8 mouse cellular contexts compared by ENCODE assay signal in the genomic region with DNA sequence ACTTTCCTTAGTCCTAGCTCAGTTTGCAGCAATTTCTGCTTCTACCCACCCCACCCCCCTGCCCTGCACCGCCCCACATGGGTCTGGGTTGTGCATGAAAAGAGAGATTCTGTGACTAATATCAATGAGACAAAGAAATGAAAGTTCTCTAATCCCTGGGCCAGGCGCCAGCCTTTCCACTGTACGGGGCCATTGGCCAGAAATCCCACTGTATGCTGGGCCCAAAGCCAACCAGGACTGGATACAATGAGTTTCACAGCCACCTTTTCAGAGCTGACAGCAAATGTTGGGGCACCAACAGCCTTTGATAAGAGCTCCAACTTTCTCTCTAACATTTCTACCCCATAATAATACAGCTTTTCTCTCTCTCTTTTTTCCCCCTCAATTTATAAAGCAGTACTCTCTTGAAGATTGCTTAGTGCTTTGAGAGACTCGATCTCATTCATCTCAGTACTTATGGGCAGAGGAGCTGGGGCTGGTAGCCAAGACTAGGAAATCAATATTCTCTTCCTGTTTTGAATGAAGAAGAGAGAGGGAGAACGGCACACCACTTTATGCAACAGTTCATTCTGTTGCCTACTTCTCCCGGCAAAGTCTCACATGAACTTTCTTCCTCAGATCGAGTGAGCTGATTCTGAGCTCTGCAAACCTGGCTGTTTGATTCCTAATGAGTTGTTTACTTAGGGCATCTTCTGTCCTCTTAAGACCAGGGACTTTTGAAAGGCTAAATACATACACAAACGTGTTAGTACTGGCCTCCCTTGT. TPM values are rescaled to one million over a fixed set of nuclear protein-coding genes. Genes with fewer than 3 reads are reported as not detected.
DNase-seq lines count a peak whose midpoint lies in the region; ATAC-seq and TF ChIP-seq lines count a peak whose summit lies in the region.

No protein-coding gene starts in this region.

- peak overlapping the region; percentile 59 for H3K27ac ChIP-seq in intestine, embryonic 14.5 days (ENCODE audit: low read depth)
- no peak overlapping the region for H3K27ac ChIP-seq in intestine, postnatal 0 days (ENCODE audit: low read depth, low read length)
- peak overlapping the region; percentile 76 for H3K27ac ChIP-seq in heart, embryonic 13.5 days (replicated peaks)
- H3K27ac ChIP-seq in limb, embryonic 15.5 days, result peak overlapping the region; percentile 80

- peaks cover 26% of the 10 kb centered on the region for H3K4me1 ChIP-seq in intestine, embryonic 14.5 days (replicated peaks; ENCODE audit: control insufficient read depth, insufficient read depth, low read length)
- H3K4me1 ChIP-seq in intestine, postnatal 0 days (replicated peaks; ENCODE audit: control insufficient read depth, insufficient read depth, low read length), result no peaks in the 10 kb centered on the region
- peaks cover 30% of the 10 kb centered on the region for H3K4me1 ChIP-seq in heart, embryonic 13.5 days
- peaks cover 11% of the 10 kb centered on the region; the same call in 1 of the 2 replicates for H3K4me1 ChIP-seq in limb, embryonic 15.5 days

- no peak overlapping the region for H3K9ac ChIP-seq in intestine, embryonic 14.5 days (ENCODE audit: low read length)
- H3K9ac ChIP-seq in intestine, postnatal 0 days (ENCODE audit: low read depth, low read length), result no peak overlapping the region
- no peak overlapping the region for H3K9ac ChIP-seq in heart, embryonic 13.5 days
- H3K9ac ChIP-seq in limb, embryonic 15.5 days, result no peak overlapping the region

- no peaks in the 10 kb centered on the region for H3K36me3 ChIP-seq in intestine, embryonic 14.5 days (ENCODE audit: control insufficient read depth, insufficient read depth, low read length)
- H3K36me3 ChIP-seq in intestine, postnatal 0 days (ENCODE audit: control insufficient read depth, insufficient read depth), result no peaks in the 10 kb centered on the region
- no peaks in the 10 kb centered on the region for H3K36me3 ChIP-seq in heart, embryonic 13.5 days
- no peaks in the 10 kb centered on the region for H3K36me3 ChIP-seq in limb, embryonic 15.5 days

- H3K4me2 ChIP-seq in intestine, embryonic 14.5 days (ENCODE audit: low read length), result peak overlapping the region; percentile 18
- H3K4me2 ChIP-seq in intestine, postnatal 0 days (replicated peaks; ENCODE audit: low read depth), result no peak overlapping the region
- H3K4me2 ChIP-seq in heart, embryonic 13.5 days, result peak overlapping the region; percentile 21
- peak overlapping the region; percentile 12; the same call in 1 of the 2 replicates for H3K4me2 ChIP-seq in limb, embryonic 15.5 days

- ATAC-seq in intestine, embryonic 14.5 days (replicated peaks; ENCODE audit: low FRiP score, low TSS enrichment, low read depth), result peak; percentile 70
- no peak for ATAC-seq in intestine, postnatal 0 days
- ATAC-seq in heart, embryonic 13.5 days (ENCODE audit: extremely low read depth, insufficient number of reproducible peaks, low FRiP score, low TSS enrichment), result peak; percentile 73
- ATAC-seq in limb, embryonic 15.5 days (ENCODE audit: insufficient number of reproducible peaks, low FRiP score, low TSS enrichment, low read depth), result peak; percentile 90

- no peak for TF ChIP-seq CTCF in intestine, postnatal 0 days (IDR thresholded peaks at IDR 0.05; ENCODE audit: low read depth)

- no peaks in the 10 kb centered on the region for H3K9me3 ChIP-seq in intestine, embryonic 14.5 days (ENCODE audit: control insufficient read depth, low read length)
- H3K9me3 ChIP-seq in intestine, postnatal 0 days (ENCODE audit: control insufficient read depth), result no peaks in the 10 kb centered on the region
- no peaks in the 10 kb centered on the region for H3K9me3 ChIP-seq in heart, embryonic 13.5 days
- no peaks in the 10 kb centered on the region for H3K9me3 ChIP-seq in limb, embryonic 15.5 days

- no peaks in the 10 kb centered on the region for H3K27me3 ChIP-seq in intestine, embryonic 14.5 days (replicated peaks; ENCODE audit: control insufficient read depth, insufficient read depth, low read length)
- no peaks in the 10 kb centered on the region for H3K27me3 ChIP-seq in intestine, postnatal 0 days (replicated peaks; ENCODE audit: control insufficient read depth, insufficient read depth, low read length)
- H3K27me3 ChIP-seq in heart, embryonic 13.5 days (replicated peaks), result no peaks in the 10 kb centered on the region
- no peaks in the 10 kb centered on the region for H3K27me3 ChIP-seq in limb, embryonic 15.5 days

- DNase-seq in intestine, embryonic 14.5 days (ENCODE audit: low spot score), result peak; percentile 80
- peak; percentile 53 for DNase-seq in fibroblast of lung, adult 2 months (ENCODE audit: low read depth)
- peak; percentile 87 for DNase-seq in kidney, postnatal 10 days
- peak; percentile 58 for DNase-seq in ovary, postnatal 10 days (ENCODE audit: low spot score)
- DNase-seq in c-Kit-positive CD71-positive TER-119-positive erythroid progenitor cells, embryonic 14.5 days (ENCODE audit: low spot score), result no peak

- WGBS in intestine, embryonic 14.5 days, result 16% methylated on average over 8 of the region's 8 CpGs
- WGBS in intestine, postnatal 0 days, result 18% methylated on average over 8 of the region's 8 CpGs
- 36% methylated on average over 8 of the region's 8 CpGs for WGBS in heart, embryonic 13.5 days
- WGBS in limb, embryonic 15.5 days, result 28% methylated on average over 8 of the region's 8 CpGs

- no peak overlapping the region for H3K4me3 ChIP-seq in intestine, embryonic 14.5 days (ENCODE audit: low read depth, low read length)
- H3K4me3 ChIP-seq in intestine, postnatal 0 days (ENCODE audit: low read depth, low read length), result no peak overlapping the region
- H3K4me3 ChIP-seq in heart, embryonic 13.5 days, result no peak overlapping the region
- H3K4me3 ChIP-seq in limb, embryonic 15.5 days, result no peak overlapping the region

RNA-seq across cellular contexts. Expression of gene Ptn, which starts 9.2 kb away (rescaled TPM):
- polyA plus RNA-seq in intestine, embryonic 14.5 days (2014; fragmentation: Nextera tagmentation; extraction: Ambion mirVana), result 332 and 353 TPM in 2 replicates
- polyA plus RNA-seq in intestine, postnatal 0 days (2015; fragmentation: Nextera tagmentation; extraction: Ambion mirVana), result 120 and 128 TPM in 2 replicates
- 328 and 358 TPM in 2 replicates for polyA plus RNA-seq in heart, embryonic 13.5 days (2015; fragmentation: Nextera tagmentation; extraction: Ambion mirVana)
- polyA plus RNA-seq in limb, embryonic 15.5 days (2015; fragmentation: Nextera tagmentation; extraction: Ambion mirVana), result 592 and 623 TPM in 2 replicates
